Mouse (Mus musculus) CH12.LX (cell line): ENCODE results near the gene Olfr520.

Experiments used
- CTCF ChIP-seq, 2 experiments: IDR thresholded peaks in 1 of 2; conservative IDR thresholded peaks in 1 of 2; 2 replicates each; pipeline ENCODE4 v1.5.1; 2011 to 2012; ENCODE audit warnings: low read depth in 2 of 2, low read length in 2 of 2, improper control_type of control experiment in 1 of 2, inconsistent platforms in 1 of 2, mild to moderate bottlenecking in 1 of 2, moderate library complexity in 1 of 2
- E2F4 ChIP-seq: IDR thresholded peaks from 2 replicates; pipeline ENCODE4 v1.6.1; 2011; ENCODE audit warnings: low read depth, low read length, improper control_type of control experiment; ENCODE audit not compliant: insufficient replicate concordance
- EP300 ChIP-seq: IDR thresholded peaks from 2 replicates; pipeline ENCODE4 v1.6.1; 2011; ENCODE audit warnings: low read length, improper control_type of control experiment
- ETS1 ChIP-seq: conservative IDR thresholded peaks from 2 replicates; pipeline ENCODE4 v1.6.1; 2012; ENCODE audit warnings: low read depth, mild to moderate bottlenecking, inconsistent platforms, low read length, improper control_type of control experiment, moderate library complexity
- HCFC1 ChIP-seq: IDR thresholded peaks from 2 replicates; pipeline ENCODE4 v1.6.1; 2012; ENCODE audit warnings: low read depth, mild to moderate bottlenecking, inconsistent platforms, low read length, improper control_type of control experiment
- KAT2A ChIP-seq: IDR thresholded peaks from 2 replicates; pipeline ENCODE4 v1.6.1; 2012; ENCODE audit warnings: low read length, improper control_type of control experiment, inconsistent platforms; ENCODE audit not compliant: insufficient replicate concordance
- MEF2A ChIP-seq: IDR thresholded peaks from 2 replicates; pipeline ENCODE4 v1.6.1; 2014; ENCODE audit warnings: low read depth, mild to moderate bottlenecking, inconsistent platforms, low read length, improper control_type of control experiment, borderline replicate concordance
- NELFE ChIP-seq: IDR thresholded peaks from 2 replicates; pipeline ENCODE4 v1.6.1; 2011; ENCODE audit warnings: low read depth, low read length, improper control_type of control experiment
- PAX5 ChIP-seq: IDR thresholded peaks from 2 replicates; pipeline ENCODE4 v1.6.1; 2012; ENCODE audit warnings: low read length, inconsistent platforms, mixed read lengths
- POLR2A ChIP-seq: IDR thresholded peaks from 2 replicates; pipeline ENCODE4 v1.6.1; 2011; ENCODE audit warnings: low read depth, mild to moderate bottlenecking, improper control_type of control experiment, low read length
- RAD21 ChIP-seq: IDR thresholded peaks from 2 replicates; pipeline ENCODE4 v1.6.1; 2011; ENCODE audit warnings: low read depth, mild to moderate bottlenecking, low read length, improper control_type of control experiment, moderate library complexity
- TBP ChIP-seq: conservative IDR thresholded peaks from 2 replicates; pipeline ENCODE4 v1.6.1; 2011; ENCODE audit warnings: low read depth, low read length, improper control_type of control experiment
- UBTF ChIP-seq: IDR thresholded peaks from 2 replicates; pipeline ENCODE4 v1.6.1; 2012; ENCODE audit warnings: low read depth, mild to moderate bottlenecking, inconsistent platforms, low read length, improper control_type of control experiment, moderate library complexity

- TF ChIP-seq POLR2A = no peak
- TF ChIP-seq MEF2A = no peak
- TF ChIP-seq E2F4 = no peak
- TF ChIP-seq HCFC1 = no peak
- no peak for TF ChIP-seq ETS1
- no peak for TF ChIP-seq EP300
- no peak for TF ChIP-seq NELFE
- no peak for TF ChIP-seq TBP
- TF ChIP-seq RAD21 = no peak
- no peak for TF ChIP-seq PAX5
- no peak for TF ChIP-seq CTCF (conservative IDR thresholded peaks at IDR 0.05 in 1 of 2, IDR thresholded peaks at IDR 0.05 in 1 of 2; ENCODE audit: low read depth in 2 of 2, low read length in 2 of 2)
- TF ChIP-seq UBTF = no peak
- TF ChIP-seq KAT2A = no peak
Observed at GRCm38 (mm10) chr7:99781916-99782315, 51.8 kb downstream of the Olfr520 start.
